Comparison of ENCODE assay signal across 8 mouse cellular contexts in genomic region chr4:140700269-140701018, GRCm38 (mm10). TPM values are rescaled to one million over a fixed set of nuclear protein-coding genes. Genes with fewer than 3 reads are reported as not detected.
DNase-seq lines count a peak whose midpoint lies in the region; ATAC-seq and TF ChIP-seq lines count a peak whose summit lies in the region.

Gene Rcc2, plus strand, starts transcription at chr4:140700541.

- H3K4me2 ChIP-seq in hindbrain, embryonic 12.5 days (replicated peaks), result peak within 1 kb of the TSS; percentile 60
- peak within 1 kb of the TSS; percentile 97 for H3K4me2 ChIP-seq in liver, embryonic 14.5 days (ENCODE audit: low read depth)
- peak within 1 kb of the TSS; percentile 81 for H3K4me2 ChIP-seq in stomach, embryonic 16.5 days (ENCODE audit: low read depth, low read length)

- peak; percentile 2; the same call in 1 of the 2 replicates for TF ChIP-seq EP300 in liver, embryonic 14.5 days (IDR thresholded peaks at IDR 0.05; ENCODE audit: low read depth)

- H3K9me3 ChIP-seq in hindbrain, embryonic 12.5 days (replicated peaks), result no peaks in the 10 kb centered on the region
- H3K9me3 ChIP-seq in liver, embryonic 14.5 days (ENCODE audit: control insufficient read depth, low read length), result no peaks in the 10 kb centered on the region
- H3K9me3 ChIP-seq in stomach, embryonic 16.5 days (replicated peaks; ENCODE audit: control insufficient read depth, low read length), result no peaks in the 10 kb centered on the region

- peak within 1 kb of the TSS; percentile 58 for H3K4me3 ChIP-seq in layer of hippocampus, adult 2 months
- peak within 1 kb of the TSS; percentile 97 for H3K4me3 ChIP-seq in embryonic fibroblast, embryonic 13.5 days (ENCODE audit: insufficient read depth, low read length)
- peak within 1 kb of the TSS; percentile 82 for H3K4me3 ChIP-seq in hindbrain, embryonic 12.5 days
- peak within 1 kb of the TSS; percentile 75 to 83 for H3K4me3 ChIP-seq in liver, embryonic 14.5 days (ENCODE audit: insufficient read depth in 1 of 2, low read depth in 2 of 2, low read length in 2 of 2)
- peak within 1 kb of the TSS; percentile 85 for H3K4me3 ChIP-seq in stomach, embryonic 16.5 days (replicated peaks; ENCODE audit: low read length)

- peaks cover 16% of the 10 kb centered on the region for H3K4me1 ChIP-seq in embryonic fibroblast, embryonic 13.5 days (ENCODE audit: control insufficient read depth, insufficient read depth, low read length)
- H3K4me1 ChIP-seq in hindbrain, embryonic 12.5 days, result peaks cover 34% of the 10 kb centered on the region
- H3K4me1 ChIP-seq in liver, embryonic 14.5 days (replicated peaks; ENCODE audit: control insufficient read depth in 2 of 2, insufficient read depth in 2 of 2, low read length in 1 of 2), result peaks cover 45 to 49% of the 10 kb centered on the region in 2 experiments
- H3K4me1 ChIP-seq in stomach, embryonic 16.5 days (ENCODE audit: control insufficient read depth, insufficient read depth, low read length), result peaks cover 29% of the 10 kb centered on the region

- peaks cover 30% of the 10 kb centered on the region for H3K27me3 ChIP-seq in hindbrain, embryonic 12.5 days
- H3K27me3 ChIP-seq in liver, embryonic 14.5 days (ENCODE audit: control insufficient read depth, insufficient read depth, low read length), result no peaks in the 10 kb centered on the region
- H3K27me3 ChIP-seq in stomach, embryonic 16.5 days (ENCODE audit: control insufficient read depth, insufficient read depth, low read length), result no peaks in the 10 kb centered on the region; the same call in 1 of the 2 replicates

- H3K9ac ChIP-seq in hindbrain, embryonic 12.5 days, result peak within 1 kb of the TSS; percentile 96
- H3K9ac ChIP-seq in liver, embryonic 14.5 days (replicated peaks), result peak within 1 kb of the TSS; percentile 94
- H3K9ac ChIP-seq in stomach, embryonic 16.5 days (ENCODE audit: low read length), result peak within 1 kb of the TSS; percentile 90

- no peak for DNase-seq in layer of hippocampus, adult 2 months (ENCODE audit: low spot score in 2 of 2)
- no peak for DNase-seq in layer of hippocampus, adult 9-11 months
- DNase-seq in NIH3T3 (ENCODE audit: low read depth), result peak; percentile 30
- DNase-seq in liver, embryonic 14.5 days (ENCODE audit: low read depth in 3 of 3, low spot score in 3 of 3), result no peak
- no peak for DNase-seq in spleen, adult 12 weeks (ENCODE audit: low spot score)

- peak within 1 kb of the TSS; percentile 94 for H3K27ac ChIP-seq in layer of hippocampus, adult 2 months
- H3K27ac ChIP-seq in embryonic fibroblast, embryonic 13.5 days (ENCODE audit: insufficient read depth, low read length), result peak within 1 kb of the TSS; percentile 99
- H3K27ac ChIP-seq in hindbrain, embryonic 12.5 days, result peak within 1 kb of the TSS; percentile 98
- H3K27ac ChIP-seq in liver, embryonic 14.5 days, result peak within 1 kb of the TSS; percentile 84
- H3K27ac ChIP-seq in stomach, embryonic 16.5 days (ENCODE audit: low read length), result peak within 1 kb of the TSS; percentile 98

- peaks cover 6% of the 10 kb centered on the region for H3K36me3 ChIP-seq in hindbrain, embryonic 12.5 days
- peaks cover 3% of the 10 kb centered on the region; the same call in 1 of the 2 replicates for H3K36me3 ChIP-seq in liver, embryonic 14.5 days (replicated peaks; ENCODE audit: control insufficient read depth, insufficient read depth, low read depth)
- H3K36me3 ChIP-seq in stomach, embryonic 16.5 days (ENCODE audit: control insufficient read depth, insufficient read depth, low read length), result no peaks in the 10 kb centered on the region; the same call in 1 of the 2 replicates

- TF ChIP-seq CTCF in layer of hippocampus, adult 2 months (conservative IDR thresholded peaks at IDR 0.05), result no peak
- no peak for TF ChIP-seq CTCF in embryonic fibroblast, embryonic 13.5 days (IDR thresholded peaks at IDR 0.05; ENCODE audit: borderline replicate concordance, insufficient read depth, low read length)
- no peak for TF ChIP-seq CTCF in liver, embryonic 14.5 days (IDR thresholded peaks at IDR 0.05; ENCODE audit: low read depth)

- no peak for ATAC-seq in hindbrain, embryonic 12.5 days (ENCODE audit: low FRiP score)
- no peak for ATAC-seq in liver, embryonic 14.5 days (ENCODE audit: insufficient read depth)
- no peak for ATAC-seq in stomach, embryonic 16.5 days (ENCODE audit: insufficient read depth, low FRiP score)

- 6% methylated on average over 20 of the region's 20 CpGs for WGBS in hindbrain, embryonic 12.5 days
- 5% methylated on average over 20 of the region's 20 CpGs for WGBS in liver, embryonic 14.5 days (ENCODE audit: insufficient replicate concordance)
- WGBS in stomach, embryonic 16.5 days, result 8% methylated on average over 20 of the region's 20 CpGs

- 0 out of 2 replicates have a peak, but pooled peaks have one; percentile 54 for TF ChIP-seq POLR2A in embryonic fibroblast, embryonic 13.5 days (IDR thresholded peaks at IDR 0.05; ENCODE audit: low read depth, low read length)

RNA-seq across cellular contexts. Expression of gene Rcc2, which starts in this region (rescaled TPM):
- 10 to 100 TPM; 93.0 to 93.5 TPM for total RNA-seq in layer of hippocampus, adult 2 months (2021)
- 102 and 125 TPM in 2 replicates for polyA plus RNA-seq in embryonic fibroblast, embryonic 13.5 days (2011; ENCODE audit: insufficient read length, low read depth, missing spikeins)
- 94.4 and 97.8 TPM in 2 replicates for polyA plus RNA-seq in hindbrain, embryonic 12.5 days (2016; fragmentation: Nextera tagmentation; extraction: Ambion mirVana)
- 44.0 and 50.3 TPM in 2 replicates for polyA plus RNA-seq in liver, embryonic 14.5 days (2012; rRNA removed)
- 16.5 and 27.6 TPM in 2 replicates for polyA plus RNA-seq in liver, embryonic 14.5 days (2014; fragmentation: Nextera tagmentation; extraction: Ambion mirVana)
- polyA plus RNA-seq in stomach, embryonic 16.5 days (2015; fragmentation: Nextera tagmentation; extraction: Ambion mirVana), result 15.1 and 16.2 TPM in 2 replicates
